Mouse (Mus musculus) liver, embryonic 12.5 days (tissue): ENCODE data around the gene Guca2b. TPM values are rescaled to one million over a fixed set of nuclear protein-coding genes. Genes with fewer than 3 reads are reported as not detected.

Experiments
- ATAC-seq: fragments of 200-750 bp; cut with Nextera tagmentation; 2 replicates; pipeline ENCODE4 v1.8.0; 2017; ENCODE audit warnings: moderate number of reproducible peaks, mild to moderate bottlenecking, moderate library complexity
- H3K27ac ChIP-seq: fragments of 300-500 bp; sonication (generic); 2 replicates; pipeline ENCODE4 v1.5.1; 2016; ENCODE audit warnings: mild to moderate bottlenecking
- H3K27me3 ChIP-seq: fragments of 300-500 bp; sonication (generic); replicated peaks from 2 replicates; pipeline ENCODE4 v1.6.1; 2016; ENCODE audit warnings: mild to moderate bottlenecking, moderate library complexity
- H3K36me3 ChIP-seq: fragments of 300-500 bp; sonication (generic); 2 replicates; pipeline ENCODE4 v1.6.1; 2016; ENCODE audit warnings: mild to moderate bottlenecking, moderate library complexity
- H3K4me1 ChIP-seq: fragments of 300-500 bp; sonication (generic); 2 replicates; pipeline ENCODE4 v1.6.1; 2016
- H3K4me2 ChIP-seq: fragments of 300-500 bp; sonication (generic); 2 replicates; pipeline ENCODE4 v1.6.1; 2016; ENCODE audit warnings: mild to moderate bottlenecking, moderate library complexity
- H3K4me3 ChIP-seq: fragments of 300-500 bp; sonication (generic); 2 replicates; pipeline ENCODE4 v1.5.1; 2016; ENCODE audit warnings: mild to moderate bottlenecking, moderate library complexity
- H3K9ac ChIP-seq: fragments of 300-500 bp; sonication (generic); 2 replicates; pipeline ENCODE4 v1.6.1; 2016; ENCODE audit warnings: mild to moderate bottlenecking, moderate library complexity
- H3K9me3 ChIP-seq: fragments of 300-500 bp; sonication (generic); replicated peaks from 2 replicates; pipeline ENCODE4 v1.6.1; 2016; ENCODE audit warnings: mild to moderate bottlenecking, moderate library complexity
- WGBS: fragments of 180-500 bp; shearing (Covaris S2); methylation state at CpG from one replicate; pipeline ENCODE4 v1.1.7; 2016; ENCODE audit not compliant: insufficient replicate concordance; 5-methylcytosine and 5-hydroxymethylcytosine counted together
- polyA plus RNA-seq: library from polyadenylated mRNA; unstranded; fragments of >200 nt; fragmentation: Nextera tagmentation; extraction: Ambion mirVana; gene quantifications from 2 replicates; pipeline ENCODE4 v1.2.1, GENCODE M21; 2016

The Guca2b gene
- polyA plus RNA-seq, 1 experiment from 2014 or later, result 0.29 TPM

DNA sequence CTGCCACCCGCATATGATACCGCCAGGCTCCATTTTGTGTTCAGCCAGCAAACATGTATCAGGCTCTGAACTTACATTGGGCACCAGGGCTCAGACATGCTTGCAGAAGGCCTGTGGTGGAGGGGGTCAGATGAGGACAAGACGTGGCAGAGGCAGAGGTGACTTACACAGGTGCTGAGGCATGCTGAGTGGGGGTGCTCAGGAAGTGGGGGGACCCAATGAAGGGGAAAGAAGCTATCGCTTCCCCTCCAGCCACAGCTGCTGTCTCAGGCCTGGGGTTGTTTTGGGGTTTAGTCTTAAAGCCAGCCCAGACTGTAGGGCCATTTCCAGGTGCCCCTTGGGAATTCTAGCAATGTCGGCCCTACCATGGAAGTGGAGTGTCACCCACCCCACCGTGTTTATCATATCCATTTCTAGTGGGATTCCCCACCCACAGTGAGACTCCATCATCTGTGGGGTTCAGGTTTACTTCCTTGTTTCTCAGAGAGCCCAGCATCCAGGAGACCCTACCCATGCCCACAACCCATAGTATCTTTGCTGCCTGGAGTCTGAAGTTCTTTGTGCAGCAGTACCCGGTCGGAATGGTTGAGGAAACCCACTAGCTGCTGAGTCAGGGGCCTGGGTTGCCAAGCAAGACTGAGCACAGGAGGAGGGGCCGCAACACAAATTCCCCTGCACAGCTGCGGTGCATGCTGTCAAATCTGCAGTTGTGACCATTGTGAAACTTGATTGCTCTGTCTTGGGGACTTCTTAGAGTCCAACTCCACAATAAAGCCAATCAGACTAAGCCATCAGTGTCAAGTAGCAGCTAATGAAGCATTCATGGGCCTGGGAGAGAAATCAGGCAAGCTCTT, 10.8 kb upstream of the Guca2b start:
- ATAC-seq, result no peak
- no peak overlapping the region for H3K4me3 ChIP-seq

DNA sequence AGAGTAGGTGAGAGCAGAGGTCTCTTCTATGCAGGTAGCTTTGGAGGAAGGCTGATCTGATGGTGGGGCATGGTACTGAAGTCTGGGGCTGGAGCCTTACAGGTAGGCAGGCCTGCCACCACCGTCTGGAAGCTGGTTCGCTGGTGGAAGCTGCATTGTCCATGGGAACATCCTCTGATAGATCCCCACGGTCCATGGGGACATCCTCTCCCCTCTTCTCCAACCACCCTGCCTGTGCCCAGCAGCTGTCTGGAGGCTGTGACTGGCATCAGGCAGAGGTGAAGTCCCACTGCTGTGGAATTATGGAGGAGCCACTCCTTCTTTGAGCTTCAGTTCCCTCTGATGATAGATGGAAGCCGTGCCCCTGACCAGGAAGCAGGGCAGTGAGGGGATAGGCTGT, 9.8 kb upstream of the Guca2b start:
- no peak for ATAC-seq
- no peak overlapping the region for H3K9ac ChIP-seq

More for the DNA sequence above, 10.8 kb upstream of the Guca2b start:
- 0 out of 2 replicates have a peak, but pooled peaks cover 5% of the 10 kb centered on the region for H3K27me3 ChIP-seq
- no peak overlapping the region for H3K4me2 ChIP-seq
- no peaks in the 10 kb centered on the region for H3K36me3 ChIP-seq
- no peaks in the 10 kb centered on the region for H3K4me1 ChIP-seq
- H3K9ac ChIP-seq, result no peak overlapping the region
- no peak overlapping the region for H3K27ac ChIP-seq
- 63% methylated on average over 10 of the region's 10 CpGs for WGBS
- H3K9me3 ChIP-seq, result no peaks in the 10 kb centered on the region

DNA sequence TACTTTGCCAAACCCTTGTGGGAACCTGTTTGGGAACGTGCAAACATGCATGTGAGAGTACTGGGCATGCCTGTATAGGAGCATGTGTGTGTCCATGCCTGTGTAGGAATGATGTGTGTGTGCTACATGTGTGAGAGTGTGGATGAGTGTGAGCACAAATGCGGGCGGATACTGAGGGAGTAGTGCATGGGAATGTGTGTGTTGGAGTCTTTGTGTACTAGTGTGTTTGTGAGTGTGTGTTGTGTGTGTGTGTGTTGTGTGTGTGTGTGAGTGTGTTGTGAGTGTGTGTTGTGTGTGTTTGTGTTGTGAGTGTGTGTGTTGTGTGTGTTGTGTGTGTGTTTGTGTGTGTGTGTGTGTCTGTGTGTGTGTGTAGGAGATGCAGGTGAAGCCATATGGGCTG, 9.4 kb upstream of the Guca2b start:
- H3K4me1 ChIP-seq, result no peaks in the 10 kb centered on the region
- 0 out of 2 replicates have a peak, but pooled peaks cover 5% of the 10 kb centered on the region for H3K27me3 ChIP-seq
- 79% methylated on average over 3 of the region's 3 CpGs for WGBS
- no peak overlapping the region for H3K4me2 ChIP-seq
- no peaks in the 10 kb centered on the region for H3K36me3 ChIP-seq
- no peak for ATAC-seq
- no peak overlapping the region for H3K4me3 ChIP-seq
- H3K9ac ChIP-seq, result no peak overlapping the region
- H3K27ac ChIP-seq, result no peak overlapping the region
- no peaks in the 10 kb centered on the region for H3K9me3 ChIP-seq

More for the DNA sequence above, 9.8 kb upstream of the Guca2b start:
- 74% methylated on average over 4 of the region's 4 CpGs for WGBS
- H3K4me2 ChIP-seq, result no peak overlapping the region
- no peaks in the 10 kb centered on the region for H3K4me1 ChIP-seq
- 0 out of 2 replicates have a peak, but pooled peaks cover 5% of the 10 kb centered on the region for H3K27me3 ChIP-seq
- no peak overlapping the region for H3K27ac ChIP-seq
- H3K36me3 ChIP-seq, result no peaks in the 10 kb centered on the region
- H3K4me3 ChIP-seq, result no peak overlapping the region
- no peaks in the 10 kb centered on the region for H3K9me3 ChIP-seq

DNA sequence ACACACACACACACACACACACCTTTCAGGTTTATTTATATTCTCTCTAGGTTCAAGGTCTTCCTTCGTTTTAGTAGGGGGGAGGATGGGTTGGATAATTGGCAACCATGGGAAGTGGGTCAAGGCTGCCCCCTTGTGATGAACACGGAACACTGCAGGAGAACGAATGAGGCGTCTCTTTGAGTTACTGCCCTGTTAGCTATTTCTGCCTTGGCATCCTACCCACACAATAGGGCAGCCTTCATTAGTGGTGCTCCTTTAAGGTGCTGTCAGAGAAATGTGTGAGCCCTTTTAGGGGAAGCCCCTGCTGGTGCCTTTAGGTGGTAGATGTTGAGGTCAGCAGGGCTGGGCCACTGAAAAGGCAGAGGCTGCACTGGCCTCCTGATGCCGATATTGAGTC, 8.7 kb upstream of the Guca2b start:
- no peak overlapping the region for H3K27ac ChIP-seq
- H3K9me3 ChIP-seq, result no peaks in the 10 kb centered on the region
- 0 out of 2 replicates have a peak, but pooled peaks cover 5% of the 10 kb centered on the region for H3K27me3 ChIP-seq
- 21% methylated on average over 5 of the region's 5 CpGs for WGBS
- H3K4me1 ChIP-seq, result no peaks in the 10 kb centered on the region
- no peak overlapping the region for H3K9ac ChIP-seq
- no peak for ATAC-seq
- H3K4me3 ChIP-seq, result no peak overlapping the region
- no peaks in the 10 kb centered on the region for H3K36me3 ChIP-seq
- no peak overlapping the region for H3K4me2 ChIP-seq

DNA sequence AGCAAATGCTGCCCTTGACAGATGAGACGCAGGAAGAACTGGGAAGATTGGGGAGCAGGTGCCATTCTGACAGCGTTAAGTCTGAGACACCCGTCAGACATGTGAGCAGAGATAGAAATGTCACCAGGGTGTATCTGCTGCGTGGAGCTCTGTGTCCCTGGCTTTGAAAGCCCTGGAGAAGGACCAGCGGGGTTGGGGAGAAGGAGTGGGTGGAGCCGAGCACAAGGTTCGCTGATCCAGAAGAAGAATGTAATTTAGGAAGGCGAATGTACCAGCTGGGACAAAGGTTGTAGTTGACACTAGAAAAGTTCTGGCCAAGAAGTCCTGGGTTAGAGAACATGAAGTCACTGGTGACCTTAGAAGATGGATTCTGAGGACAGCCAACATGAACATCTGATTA, 7.4 kb upstream of the Guca2b start:
- Histone ChIP-seq H3K4me2 (no peak overlapping the region), H3K36me3 (no peaks in the 10 kb centered on the region), H3K9me3 (no peaks in the 10 kb centered on the region), H3K27ac (no peak overlapping the region), H3K4me1 (no peaks in the 10 kb centered on the region), H3K4me3 (no peak overlapping the region), H3K9ac (no peak overlapping the region), H3K27me3 (0 out of 2 replicates have a peak, but pooled peaks cover 3% of the 10 kb centered on the region)
- 54% methylated on average over 8 of the region's 8 CpGs for WGBS
- ATAC-seq, result no peak

DNA sequence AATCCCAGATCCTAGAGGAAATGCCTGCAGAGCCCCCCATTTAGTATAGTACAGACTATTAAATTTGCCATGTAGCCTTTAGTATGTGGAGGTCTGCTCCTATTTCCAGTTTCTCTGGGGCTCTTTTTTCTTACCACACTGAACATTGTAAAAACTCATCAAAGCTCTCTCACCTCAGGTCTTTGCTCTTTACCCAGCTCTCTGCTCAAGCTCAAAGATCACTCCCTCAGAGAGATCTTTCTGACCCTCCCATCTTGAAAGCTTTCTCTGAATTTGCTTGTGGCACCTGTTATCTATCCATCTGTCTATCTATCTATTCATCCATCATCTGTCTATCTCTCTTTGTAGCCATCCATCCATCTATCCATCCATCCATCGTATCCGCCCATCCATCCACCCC, 6.4 kb upstream of the Guca2b start:
- no peak for ATAC-seq
- 80% methylated on average over 2 of the region's 2 CpGs for WGBS
- no peaks in the 10 kb centered on the region for H3K36me3 ChIP-seq
- H3K4me3 ChIP-seq, result no peak overlapping the region
- H3K27me3 ChIP-seq, result 0 out of 2 replicates have a peak, but pooled peaks cover 3% of the 10 kb centered on the region
- no peaks in the 10 kb centered on the region for H3K4me1 ChIP-seq
- no peak overlapping the region for H3K27ac ChIP-seq
- no peak overlapping the region for H3K4me2 ChIP-seq
- H3K9ac ChIP-seq, result no peak overlapping the region
- no peaks in the 10 kb centered on the region for H3K9me3 ChIP-seq

DNA sequence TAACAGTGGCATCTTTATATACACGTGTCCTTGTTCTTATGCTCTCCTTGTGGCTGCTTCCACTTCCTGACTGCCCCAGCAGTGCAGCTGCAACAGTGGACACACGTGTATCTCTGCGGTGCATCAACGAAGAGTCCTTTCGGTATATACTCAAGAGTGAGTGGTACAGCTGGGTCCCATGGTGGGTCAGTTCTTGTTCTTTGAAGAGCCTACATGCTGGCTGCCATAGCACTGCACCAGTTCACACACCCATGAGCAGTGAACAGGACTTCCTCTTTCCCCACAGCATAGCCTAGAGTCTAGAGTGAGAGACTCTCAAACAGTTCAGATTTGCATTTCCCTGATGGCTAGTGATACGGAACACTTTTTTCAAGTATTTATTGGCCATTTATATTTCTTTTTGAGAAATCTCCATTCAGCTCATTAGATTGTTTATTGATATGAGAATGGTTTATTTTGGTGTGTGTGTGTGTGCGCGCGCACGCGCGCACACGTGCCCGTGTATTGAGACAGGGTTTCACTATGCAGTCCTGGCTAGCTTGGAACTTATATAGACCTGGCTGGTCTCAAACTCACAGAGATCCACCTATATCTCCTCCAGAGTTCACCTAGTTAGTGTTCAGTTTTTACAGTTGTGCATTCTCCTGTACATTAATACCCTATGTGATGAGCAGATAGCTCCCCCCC, 4.8 kb upstream of the Guca2b start:
- Histone ChIP-seq H3K27me3 (0 out of 2 replicates have a peak, but pooled peaks cover 3% of the 10 kb centered on the region), H3K9me3 (no peaks in the 10 kb centered on the region), H3K4me2 (no peak overlapping the region), H3K27ac (no peak overlapping the region), H3K36me3 (no peaks in the 10 kb centered on the region), H3K4me1 (no peaks in the 10 kb centered on the region), H3K9ac (no peak overlapping the region), H3K4me3 (no peak overlapping the region)
- ATAC-seq, result no peak
- 81% methylated on average over 14 of the region's 14 CpGs for WGBS

DNA sequence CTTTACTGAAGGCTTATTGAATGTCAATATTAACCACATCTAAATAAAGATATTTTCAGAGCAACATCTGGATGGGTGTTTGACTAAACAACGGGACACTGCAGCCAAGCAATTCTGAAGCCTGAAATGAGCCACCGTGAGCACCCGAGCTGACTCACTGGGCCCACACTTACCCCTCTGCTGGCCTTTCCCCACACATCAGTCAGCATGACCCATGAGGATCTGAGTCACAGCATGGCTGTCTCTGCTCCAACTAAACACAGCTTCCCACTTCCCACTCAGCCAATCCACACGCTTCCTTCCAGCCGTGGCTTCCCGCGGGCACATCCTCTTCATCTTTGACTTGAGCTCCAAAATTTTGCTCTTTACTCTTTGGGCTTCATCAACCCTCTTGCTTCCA, 4.2 kb upstream of the Guca2b start:
- H3K4me1 ChIP-seq, result no peaks in the 10 kb centered on the region
- 74% methylated on average over 7 of the region's 7 CpGs for WGBS
- H3K4me2 ChIP-seq, result no peak overlapping the region
- H3K36me3 ChIP-seq, result no peaks in the 10 kb centered on the region
- no peak overlapping the region for H3K4me3 ChIP-seq
- 0 out of 2 replicates have a peak, but pooled peaks cover 3% of the 10 kb centered on the region for H3K27me3 ChIP-seq
- ATAC-seq, result no peak
- no peak overlapping the region for H3K27ac ChIP-seq
- H3K9ac ChIP-seq, result no peak overlapping the region
- H3K9me3 ChIP-seq, result no peaks in the 10 kb centered on the region

DNA sequence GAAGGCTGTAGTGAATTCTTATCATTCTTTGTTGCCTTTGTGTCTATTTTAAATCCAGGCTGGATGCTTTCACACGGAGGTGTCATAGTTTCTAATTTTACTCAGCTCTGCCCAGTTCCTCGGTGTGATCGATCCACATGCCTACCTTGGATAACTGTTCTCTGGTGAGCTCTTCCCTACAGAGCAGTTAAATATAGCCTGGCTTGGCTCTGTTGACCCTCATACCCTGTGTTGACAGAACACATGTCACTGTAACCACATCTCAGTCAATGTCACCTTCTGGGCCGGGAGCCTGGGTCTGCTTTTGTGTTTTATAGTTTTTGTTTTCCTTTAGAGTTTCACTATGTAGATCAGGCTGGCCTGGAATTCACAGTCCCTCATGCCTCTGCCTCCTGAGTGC, 3.4 kb upstream of the Guca2b start:
- WGBS, result 56% methylated on average over 4 of the region's 4 CpGs
- no peak overlapping the region for H3K27ac ChIP-seq
- H3K4me2 ChIP-seq, result no peak overlapping the region
- H3K27me3 ChIP-seq, result 0 out of 2 replicates have a peak, but pooled peaks cover 3% of the 10 kb centered on the region
- no peak for ATAC-seq
- no peaks in the 10 kb centered on the region for H3K36me3 ChIP-seq
- no peaks in the 10 kb centered on the region for H3K9me3 ChIP-seq
- H3K4me1 ChIP-seq, result no peaks in the 10 kb centered on the region
- no peak overlapping the region for H3K9ac ChIP-seq
- H3K4me3 ChIP-seq, result no peak overlapping the region

DNA sequence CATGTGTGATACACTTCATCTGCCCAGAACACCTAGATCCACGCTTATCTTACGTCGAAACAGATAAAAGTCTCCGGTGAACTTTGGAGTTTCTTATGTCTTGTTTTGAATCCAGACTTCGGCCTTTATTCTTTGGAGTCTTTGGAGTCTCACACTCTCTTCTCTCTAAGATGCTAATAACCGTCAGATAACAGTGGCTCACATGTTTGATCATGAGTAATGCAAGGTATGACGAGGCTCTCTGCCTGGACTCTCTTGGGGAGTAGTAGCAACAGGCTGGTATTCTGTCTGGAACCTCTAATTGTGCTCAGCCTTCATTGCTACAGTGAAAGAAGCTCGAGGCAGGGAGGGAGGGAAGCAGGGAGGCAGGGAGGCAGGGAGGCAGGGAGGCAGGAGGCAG, 1.3 kb upstream of the Guca2b start:
- Histone ChIP-seq H3K36me3 (no peaks in the 10 kb centered on the region), H3K4me2 (no peak overlapping the region), H3K9me3 (no peaks in the 10 kb centered on the region), H3K27ac (no peak overlapping the region), H3K27me3 (no peaks in the 10 kb centered on the region), H3K4me1 (no peaks in the 10 kb centered on the region), H3K4me3 (no peak overlapping the region), H3K9ac (no peak overlapping the region)
- ATAC-seq, result no peak
- 65% methylated on average over 8 of the region's 8 CpGs for WGBS

DNA sequence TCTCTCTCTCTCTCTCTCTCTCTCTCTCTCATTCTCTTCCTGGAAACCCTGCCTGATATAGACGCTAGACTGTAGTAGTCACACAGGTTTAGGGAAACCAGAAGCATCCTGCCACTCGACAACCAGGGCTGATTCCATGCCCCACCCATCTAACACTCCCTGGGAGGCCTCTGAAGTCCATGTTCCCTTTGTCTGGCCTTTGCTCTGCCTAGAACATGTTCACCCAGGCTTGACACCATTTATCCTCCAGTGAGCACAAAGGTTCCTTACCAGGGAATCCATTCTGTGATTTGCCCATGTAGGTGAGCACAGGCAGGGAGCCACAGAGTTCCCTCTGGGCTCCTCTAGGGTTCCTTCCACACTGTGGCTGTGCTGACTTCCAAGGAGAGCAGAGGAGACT, 508 bp downstream of the Guca2b start:
- Histone ChIP-seq H3K9me3 (0 out of 2 replicates have a peak, but pooled peaks cover 3% of the 10 kb centered on the region), H3K4me1 (no peaks in the 10 kb centered on the region), H3K27me3 (no peaks in the 10 kb centered on the region), H3K9ac (no peak overlapping the region), H3K4me2 (no peak overlapping the region), H3K4me3 (no peak overlapping the region), H3K27ac (no peak overlapping the region), H3K36me3 (no peaks in the 10 kb centered on the region)
- 52% methylated on average over 2 of the region's 2 CpGs for WGBS
- ATAC-seq, result no peak

DNA sequence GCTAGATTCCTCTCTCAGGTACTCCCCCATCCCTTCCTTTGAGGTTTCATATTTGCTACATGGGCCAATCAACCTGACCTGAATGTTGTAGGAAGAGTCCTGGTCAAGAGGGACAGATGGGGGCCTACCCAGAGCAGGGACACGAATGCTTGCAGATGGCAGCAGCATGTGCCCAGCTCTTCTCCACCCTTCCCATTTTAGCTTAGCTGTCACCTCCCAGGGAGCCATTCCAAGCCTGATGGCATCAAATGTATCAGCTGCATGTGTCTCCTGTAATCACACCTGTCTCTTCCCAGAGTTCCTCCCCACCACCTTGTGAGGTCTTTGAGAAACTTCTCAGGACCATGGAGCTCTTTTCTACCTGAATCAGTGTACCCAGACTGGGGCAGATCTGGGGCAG, 1.7 kb downstream of the Guca2b start:
- Histone ChIP-seq H3K27me3 (no peaks in the 10 kb centered on the region), H3K4me3 (no peak overlapping the region), H3K4me2 (no peak overlapping the region), H3K4me1 (no peaks in the 10 kb centered on the region), H3K36me3 (no peaks in the 10 kb centered on the region), H3K9me3 (0 out of 2 replicates have a peak, but pooled peaks cover 7% of the 10 kb centered on the region), H3K27ac (no peak overlapping the region), H3K9ac (no peak overlapping the region)
- 63% methylated on average over 1 of the region's 1 CpGs for WGBS
- ATAC-seq, result no peak
